Mouse (Mus musculus) urinary bladder, postnatal 25 days (tissue): ENCODE data around the gene Mrgpra9.
"Not testable (repeated sequence)": the region's sequence is repeated elsewhere in the genome, so short reads cannot be mapped to it uniquely, and the experiment has no call there.

Source experiments
- DNase-seq: peaks from one replicate; pipeline ENCODE4 v3.0.0; 2022; ENCODE audit warnings: low spot score

Mrgpra9 gene

DNA sequence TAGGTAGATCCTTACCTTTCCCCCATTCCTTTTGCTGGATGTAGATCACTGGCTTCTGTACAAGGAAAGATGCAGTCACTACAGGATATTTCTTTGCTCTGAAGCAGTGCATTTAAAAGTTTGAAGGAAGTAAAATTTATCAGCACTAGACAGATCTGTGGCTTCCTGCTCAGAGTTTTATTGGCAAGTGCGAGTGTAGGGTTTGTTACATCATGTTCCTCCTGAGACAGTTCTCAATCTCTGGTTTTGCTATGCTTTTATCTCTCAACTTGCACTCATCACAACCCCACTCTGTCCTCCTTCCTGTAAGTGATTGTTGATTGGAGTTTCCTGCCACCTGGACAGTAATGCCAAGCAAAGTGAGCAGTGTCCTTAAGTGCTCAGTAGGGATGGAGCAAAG, at the start of gene Mrgpra9:
TSS of gene Mrgpra9 (minus strand) at position 79 of the 400 bp plus-strand sequence.
- no peak for DNase-seq

DNA sequence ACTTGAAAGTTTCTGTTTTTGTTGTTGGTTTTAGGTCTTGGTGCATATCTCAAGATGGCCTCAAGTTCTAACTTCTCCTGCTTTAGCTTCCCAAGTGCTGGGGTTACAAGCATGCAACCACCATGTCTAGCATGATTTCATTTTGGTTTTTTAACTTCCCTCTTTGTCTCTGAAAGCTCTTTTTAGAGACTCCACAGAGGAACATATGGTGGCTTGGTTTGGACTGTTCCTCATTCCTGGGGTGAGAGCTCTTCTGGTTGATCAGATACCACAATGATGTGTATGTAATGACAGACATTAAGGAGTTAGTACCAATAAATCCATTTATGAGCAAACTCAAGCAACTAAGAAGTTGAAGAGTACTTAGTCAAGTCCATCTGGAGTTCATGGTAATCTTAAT, 47.0 kb upstream of the Mrgpra9 start:
- DNase-seq = not testable (repeated sequence)

GRCm38 (mm10) chr7:47271547-47271946, 18.9 kb upstream of the Mrgpra9 start:
- not testable (repeated sequence) for DNase-seq

GRCm38 (mm10) chr7:47244658-47245057, 8.0 kb downstream of the Mrgpra9 start:
- no peak for DNase-seq

DNA sequence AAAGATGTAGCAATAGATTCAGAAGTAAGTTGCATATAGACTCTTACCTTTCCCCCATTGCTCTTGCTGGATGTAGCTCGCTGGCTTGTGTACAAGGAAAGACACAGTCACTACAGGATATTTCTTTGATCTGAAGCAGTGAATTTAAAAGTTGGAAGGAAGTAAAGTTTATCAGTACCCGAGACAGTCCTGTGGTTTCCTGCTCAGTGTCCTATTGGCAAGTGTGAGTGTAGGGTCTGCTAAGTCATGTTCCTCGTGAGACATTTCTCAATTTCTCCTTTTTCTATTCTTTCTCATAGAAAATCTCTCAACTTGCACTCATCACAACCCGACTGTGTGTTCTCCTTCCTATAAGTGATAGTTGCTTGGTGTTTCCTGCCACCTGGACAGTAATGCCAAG, 47.8 kb downstream of the Mrgpra9 start, which contains the start of gene Mrgpra6:
TSS of gene Mrgpra6 (minus strand) at position 91 of the 400 bp plus-strand sequence.
- DNase-seq = no peak

DNA sequence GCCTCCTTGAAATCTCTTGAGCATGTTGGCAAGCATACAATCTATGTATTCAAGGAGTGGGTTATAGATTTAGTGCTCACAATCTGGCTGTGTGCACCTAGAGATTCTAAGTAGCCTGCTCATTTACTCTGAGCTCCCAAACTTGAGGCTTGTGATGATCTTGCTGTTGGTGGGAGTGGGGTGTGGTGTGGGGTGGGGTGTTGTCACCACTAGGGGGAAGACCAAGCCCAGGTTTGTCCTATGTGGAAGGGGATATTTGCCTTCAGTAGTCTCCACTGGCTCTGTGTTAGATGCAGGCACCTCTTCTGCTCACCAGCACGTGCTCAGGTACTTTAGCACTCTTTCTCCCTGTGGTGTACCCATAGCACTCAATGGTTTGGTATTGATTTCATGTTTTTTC, 57.4 kb downstream of the Mrgpra9 start:
- DNase-seq = no peak
